In genomic region chr11:77483043-77483442, GRCm38 (mm10) we compare ENCODE assay signal across 26 mouse cellular contexts. TPM values are rescaled to one million over a fixed set of nuclear protein-coding genes. Genes with fewer than 3 reads are reported as not detected.
A peak's percentile ranks its signal among the peaks of the same experiment; 100 is the strongest.
DNase-seq lines count a peak whose midpoint lies in the region; ATAC-seq and TF ChIP-seq lines count a peak whose summit lies in the region.
"Had no signal": no experiment of that assay in that cellular context is flagged by ENCODE, and none has a peak within 500 bp of the region (broad histone marks: within the 10 kb centered on the region; RNA-seq: fewer than 3 reads in every experiment).

No protein-coding gene starts in this region.

- no peaks in the 10 kb centered on the region for H3K9me3 ChIP-seq in hindbrain, embryonic 10.5 days
- no peaks in the 10 kb centered on the region for H3K9me3 ChIP-seq in hindbrain, embryonic 14.5 days (ENCODE audit: control insufficient read depth, low read length)
- no peaks in the 10 kb centered on the region for H3K9me3 ChIP-seq in midbrain, embryonic 11.5 days (ENCODE audit: control insufficient read depth, low read length)
- H3K9me3 ChIP-seq: forebrain, embryonic 13.5 days; G1E; kidney, embryonic 15.5 days; limb, embryonic 15.5 days; lung, embryonic 15.5 days; stomach, embryonic 15.5 days had no signal

- no peak for TF ChIP-seq CTCF in cerebellum, adult 2 months (IDR thresholded peaks at IDR 0.05; ENCODE audit: borderline replicate concordance, insufficient read depth, low read depth, low read length)
- no peak for TF ChIP-seq CTCF in lung, adult 2 months (IDR thresholded peaks at IDR 0.05; ENCODE audit: insufficient read depth, low read length)

- DNase-seq in cerebellum, adult 2 months, result no peak
- no peak for DNase-seq in cerebellum, postnatal 36 days
- no peak for DNase-seq in hindbrain, embryonic 10.5 days (ENCODE audit: low spot score)
- no peak for DNase-seq in hindbrain, embryonic 14.5 days (ENCODE audit: low spot score)
- peak; percentile 64 for DNase-seq in Muller cell, postnatal 12 days (ENCODE audit: inconsistent ontology term)
- DNase-seq in midbrain, embryonic 11.5 days (ENCODE audit: low spot score, missing footprints), result no peak
- no peak for DNase-seq in lung, adult 2 months
- DNase-seq: adrenal gland, postnatal 14 days; embryo, embryonic 11 days; gastrocnemius, adult 2 months; heart, postnatal 10 days; kidney, postnatal 36 days; left cerebral cortex, postnatal 4 days; thymus, adult 18-20 months had no signal

- ATAC-seq in hindbrain, embryonic 14.5 days (ENCODE audit: low FRiP score), result no peak
- no peak for ATAC-seq in midbrain, embryonic 11.5 days (ENCODE audit: low FRiP score)
- ATAC-seq: forebrain, embryonic 13.5 days; intestine, postnatal 0 days; midbrain, embryonic 16.5 days had no signal

- no peak overlapping the region for H3K4me2 ChIP-seq in hindbrain, embryonic 14.5 days (replicated peaks)
- no peak overlapping the region for H3K4me2 ChIP-seq in midbrain, embryonic 11.5 days
- H3K4me2 ChIP-seq: forebrain, embryonic 13.5 days; heart, embryonic 11.5 days; kidney, embryonic 15.5 days; limb, embryonic 15.5 days; lung, embryonic 15.5 days; stomach, embryonic 15.5 days had no signal

- H3K4me3 ChIP-seq in cerebellum, adult 2 months (replicated peaks; ENCODE audit: insufficient read depth, low read depth, low read length), result no peak overlapping the region
- H3K4me3 ChIP-seq in hindbrain, embryonic 10.5 days, result no peak overlapping the region
- no peak overlapping the region for H3K4me3 ChIP-seq in hindbrain, embryonic 14.5 days (replicated peaks; ENCODE audit: low read length)
- H3K4me3 ChIP-seq in macrophage (ENCODE audit: inconsistent target), result no peak overlapping the region
- no peak overlapping the region for H3K4me3 ChIP-seq in midbrain, embryonic 11.5 days (ENCODE audit: low read depth, low read length)
- no peak overlapping the region for H3K4me3 ChIP-seq in lung, adult 2 months (replicated peaks; ENCODE audit: extremely low read depth, low read depth, low read length)
- H3K4me3 ChIP-seq: forebrain, embryonic 13.5 days; gastrocnemius, adult 2 months; kidney, embryonic 15.5 days; limb, embryonic 15.5 days; lung, embryonic 15.5 days; stomach, embryonic 15.5 days had no signal

- H3K79me2 ChIP-seq in macrophage (ENCODE audit: inconsistent target), result peaks cover 8% of the 10 kb centered on the region; the same call in 1 of the 2 replicates

- H3K27me3 ChIP-seq in cerebellum, adult 2 months (ENCODE audit: control insufficient read depth, insufficient read depth, low read length), result no peaks in the 10 kb centered on the region
- H3K27me3 ChIP-seq in hindbrain, embryonic 10.5 days (ENCODE audit: insufficient read depth, poor library complexity, severe bottlenecking), result no peaks in the 10 kb centered on the region
- no peaks in the 10 kb centered on the region for H3K27me3 ChIP-seq in hindbrain, embryonic 14.5 days (ENCODE audit: control insufficient read depth, insufficient read depth, low read length)
- H3K27me3 ChIP-seq in midbrain, embryonic 11.5 days (ENCODE audit: control insufficient read depth, insufficient read depth, low read length), result no peaks in the 10 kb centered on the region
- H3K27me3 ChIP-seq: forebrain, embryonic 13.5 days; kidney, embryonic 15.5 days; limb, embryonic 15.5 days; lung, embryonic 15.5 days; stomach, embryonic 15.5 days had no signal

- H3K36me3 ChIP-seq in hindbrain, embryonic 10.5 days, result 0 out of 2 replicates have a peak, but pooled peaks cover 5% of the 10 kb centered on the region
- H3K36me3 ChIP-seq in hindbrain, embryonic 14.5 days (replicated peaks; ENCODE audit: control insufficient read depth, insufficient read depth), result no peaks in the 10 kb centered on the region
- no peaks in the 10 kb centered on the region for H3K36me3 ChIP-seq in macrophage (ENCODE audit: inconsistent target)
- H3K36me3 ChIP-seq in midbrain, embryonic 11.5 days (ENCODE audit: control insufficient read depth, insufficient read depth, low read length), result no peaks in the 10 kb centered on the region
- H3K36me3 ChIP-seq: G1E; kidney, embryonic 15.5 days; limb, embryonic 15.5 days; lung, embryonic 15.5 days; stomach, embryonic 15.5 days had no signal

- H3K9ac ChIP-seq in hindbrain, embryonic 14.5 days, result no peak overlapping the region
- no peak overlapping the region for H3K9ac ChIP-seq in midbrain, embryonic 11.5 days (ENCODE audit: low read length)
- H3K9ac ChIP-seq: forebrain, embryonic 13.5 days; kidney, embryonic 15.5 days; limb, embryonic 15.5 days; liver, embryonic 14.5 days; lung, embryonic 15.5 days; stomach, embryonic 15.5 days had no signal

- peaks cover 40% of the 10 kb centered on the region for H3K4me1 ChIP-seq in cerebellum, adult 2 months (ENCODE audit: control insufficient read depth, insufficient read depth, low read length)
- H3K4me1 ChIP-seq in hindbrain, embryonic 10.5 days (replicated peaks), result peaks cover 46% of the 10 kb centered on the region
- peaks cover 39% of the 10 kb centered on the region for H3K4me1 ChIP-seq in hindbrain, embryonic 14.5 days (replicated peaks; ENCODE audit: control insufficient read depth, insufficient read depth, low read length)
- peaks cover 23% of the 10 kb centered on the region for H3K4me1 ChIP-seq in midbrain, embryonic 11.5 days (ENCODE audit: control insufficient read depth, insufficient read depth, low read length)
- no peaks in the 10 kb centered on the region for H3K4me1 ChIP-seq in lung, adult 2 months (ENCODE audit: control insufficient read depth, insufficient read depth, low read length)

- peak overlapping the region; percentile 29; the same call in 1 of the 2 replicates for H3K27ac ChIP-seq in cerebellum, adult 2 months (ENCODE audit: insufficient read depth, low read length)
- H3K27ac ChIP-seq in hindbrain, embryonic 10.5 days, result 0 out of 2 replicates have a peak overlapping the region, but pooled peaks have one; percentile 25
- H3K27ac ChIP-seq in hindbrain, embryonic 14.5 days, result no peak overlapping the region
- H3K27ac ChIP-seq in macrophage, result 0 out of 2 replicates have a peak overlapping the region, but pooled peaks have one; percentile 8
- H3K27ac ChIP-seq in midbrain, embryonic 11.5 days (ENCODE audit: low read depth, low read length), result no peak overlapping the region
- H3K27ac ChIP-seq: forebrain, embryonic 13.5 days; gastrocnemius, adult 2 months; kidney, embryonic 15.5 days; limb, embryonic 15.5 days; liver, embryonic 14.5 days; lung, embryonic 15.5 days; stomach, embryonic 15.5 days had no signal

- 41% methylated on average over 3 of the region's 3 CpGs for WGBS in cerebellum, adult 2 months
- 72% methylated on average over 3 of the region's 3 CpGs for WGBS in hindbrain, embryonic 10.5 days
- WGBS in hindbrain, embryonic 14.5 days, result 76% methylated on average over 3 of the region's 3 CpGs
- WGBS in macrophage (ENCODE audit: missing documents), result 65% methylated on average over 3 of the region's 3 CpGs
- 79% methylated on average over 3 of the region's 3 CpGs for WGBS in midbrain, embryonic 11.5 days
- WGBS in lung, adult 2 months, result 53% methylated on average over 3 of the region's 3 CpGs

- TF ChIP-seq POLR2A in cerebellum, adult 2 months (IDR thresholded peaks at IDR 0.05; ENCODE audit: borderline replicate concordance, insufficient read depth, low read length), result no peak
- TF ChIP-seq POLR2A in lung, adult 2 months (IDR thresholded peaks at IDR 0.05; ENCODE audit: borderline replicate concordance, extremely low read depth, low read depth, low read length), result no peak

RNA-seq across cellular contexts. Expression of gene Ankrd13b, which starts 6.4 kb away (rescaled TPM):
- 106 and 114 TPM in 2 replicates for polyA plus RNA-seq in cerebellum, adult 2 months (2012; rRNA removed)
- polyA plus RNA-seq in hindbrain, embryonic 10.5 days (2016; fragmentation: Nextera tagmentation; extraction: Ambion mirVana), result 11.1 and 16.7 TPM in 2 replicates
- 44.5 and 45.0 TPM in 2 replicates for polyA plus RNA-seq in hindbrain, embryonic 14.5 days (2014; fragmentation: Nextera tagmentation; extraction: Ambion mirVana)
- total RNA-seq in macrophage (2018; cell fraction: chromatin; rRNA removed), result 10 to 100 TPM in 7 of 26 experiments, 1 to 10 TPM in 16, under 1 TPM in 3; 0.55 to 28.5 (median 5.6) TPM
- total RNA-seq in macrophage (2018; cell fraction: cytosol; rRNA removed), result 1 to 10 TPM in 13 of 26 experiments, under 1 TPM in 13; 0.28 to 4.0 (median 1.6) TPM
- 10 to 100 TPM in 4 of 26 experiments, 1 to 10 TPM in 12, under 1 TPM in 9, not detected in 1; 0.26 to 14.8 (median 5.2) TPM for total RNA-seq in macrophage (2018; cell fraction: nucleus; rRNA removed)
- polyA plus RNA-seq in macrophage (2018), result 2.8 to 4.3 TPM (median 3.3 TPM) in 3 replicates
- polyA plus RNA-seq in midbrain, embryonic 11.5 days (2014; fragmentation: Nextera tagmentation; extraction: Ambion mirVana), result 9.5 and 13.5 TPM in 2 replicates
- 21.8 and 22.4 TPM in 2 replicates for polyA plus RNA-seq in lung, adult 2 months (2012; rRNA removed)

RNA-seq across cellular contexts. Expression of gene Git1, which starts 10.3 kb away (rescaled TPM):
- polyA plus RNA-seq in cerebellum, adult 2 months (2012; rRNA removed), result 106 and 110 TPM in 2 replicates
- 14.2 and 14.8 TPM in 2 replicates for polyA plus RNA-seq in hindbrain, embryonic 10.5 days (2016; fragmentation: Nextera tagmentation; extraction: Ambion mirVana)
- 21.3 and 23.2 TPM in 2 replicates for polyA plus RNA-seq in hindbrain, embryonic 14.5 days (2014; fragmentation: Nextera tagmentation; extraction: Ambion mirVana)
- total RNA-seq in macrophage (2018; cell fraction: chromatin; rRNA removed), result 100 to 1,000 TPM in 2 of 26 experiments, 10 to 100 TPM in 24; 11.2 to 191 (median 48.6) TPM
- total RNA-seq in macrophage (2018; cell fraction: cytosol; rRNA removed), result 10 to 100 TPM; 22.0 to 35.5 (median 30.7) TPM
- total RNA-seq in macrophage (2018; cell fraction: nucleus; rRNA removed), result 10 to 100 TPM; 12.9 to 79.5 (median 28.5) TPM
- polyA plus RNA-seq in macrophage (2018), result 23.8 to 28.2 TPM (median 25.3 TPM) in 3 replicates
- 11.3 and 13.8 TPM in 2 replicates for polyA plus RNA-seq in midbrain, embryonic 11.5 days (2014; fragmentation: Nextera tagmentation; extraction: Ambion mirVana)
- 112 TPM in 2 replicates for polyA plus RNA-seq in lung, adult 2 months (2012; rRNA removed)

RNA-seq across cellular contexts. Expression of gene Coro6, which starts 20.8 kb away (rescaled TPM):
- polyA plus RNA-seq in cerebellum, adult 2 months (2012; rRNA removed), result 134 and 148 TPM in 2 replicates
- polyA plus RNA-seq in hindbrain, embryonic 10.5 days (2016; fragmentation: Nextera tagmentation; extraction: Ambion mirVana), result 0.05 and 0.16 TPM in 2 replicates
- 0.82 and 0.91 TPM in 2 replicates for polyA plus RNA-seq in hindbrain, embryonic 14.5 days (2014; fragmentation: Nextera tagmentation; extraction: Ambion mirVana)
- total RNA-seq in macrophage (2018; cell fraction: chromatin; rRNA removed), result under 1 TPM in 1 of 26 experiments, not detected in 25; 0.31 TPM
- total RNA-seq in macrophage (2018; cell fraction: cytosol; rRNA removed), result under 1 TPM in 1 of 26 experiments, not detected in 25; 0.05 TPM
- total RNA-seq in macrophage (2018; cell fraction: nucleus; rRNA removed), result under 1 TPM in 1 of 26 experiments, not detected in 25; 0.94 TPM
- not detected in 3 replicates for polyA plus RNA-seq in macrophage (2018)
- polyA plus RNA-seq in midbrain, embryonic 11.5 days (2014; fragmentation: Nextera tagmentation; extraction: Ambion mirVana), result 0.06 TPM in 1 of 2 replicates, not detected in the other
- polyA plus RNA-seq in lung, adult 2 months (2012; rRNA removed), result 23.6 and 34.3 TPM in 2 replicates
- total RNA-seq: granulocyte monocyte progenitor cell, adult 5-6 weeks had no signal
- polyA plus RNA-seq: G1E had no signal

RNA-seq across cellular contexts. Expression of gene Abhd15, which starts 31.9 kb away (rescaled TPM):
- polyA plus RNA-seq in cerebellum, adult 2 months (2012; rRNA removed), result 0.98 and 1.0 TPM in 2 replicates
- 5.3 and 9.1 TPM in 2 replicates for polyA plus RNA-seq in hindbrain, embryonic 10.5 days (2016; fragmentation: Nextera tagmentation; extraction: Ambion mirVana)
- polyA plus RNA-seq in hindbrain, embryonic 14.5 days (2014; fragmentation: Nextera tagmentation; extraction: Ambion mirVana), result 1.7 and 2.7 TPM in 2 replicates
- 1 to 10 TPM in 15 of 26 experiments, under 1 TPM in 9, not detected in 2; 0.31 to 4.1 (median 1.2) TPM for total RNA-seq in macrophage (2018; cell fraction: chromatin; rRNA removed)
- total RNA-seq in macrophage (2018; cell fraction: cytosol; rRNA removed), result 1 to 10 TPM in 21 of 26 experiments, under 1 TPM in 5; 0.65 to 3.5 (median 2.0) TPM
- total RNA-seq in macrophage (2018; cell fraction: nucleus; rRNA removed), result 1 to 10 TPM in 22 of 26 experiments, under 1 TPM in 4; 0.77 to 5.5 (median 1.9) TPM
- 0.63 to 3.6 TPM (median 3.1 TPM) in 3 replicates for polyA plus RNA-seq in macrophage (2018)
- 1.9 and 2.1 TPM in 2 replicates for polyA plus RNA-seq in midbrain, embryonic 11.5 days (2014; fragmentation: Nextera tagmentation; extraction: Ambion mirVana)
- 3.8 and 5.9 TPM in 2 replicates for polyA plus RNA-seq in lung, adult 2 months (2012; rRNA removed)

RNA-seq across cellular contexts. Expression of gene Trp53i13, which starts 32.7 kb away (rescaled TPM):
- 11.6 and 12.8 TPM in 2 replicates for polyA plus RNA-seq in cerebellum, adult 2 months (2012; rRNA removed)
- polyA plus RNA-seq in hindbrain, embryonic 10.5 days (2016; fragmentation: Nextera tagmentation; extraction: Ambion mirVana), result 32.4 and 41.6 TPM in 2 replicates
- polyA plus RNA-seq in hindbrain, embryonic 14.5 days (2014; fragmentation: Nextera tagmentation; extraction: Ambion mirVana), result 13.3 and 15.1 TPM in 2 replicates
- 1 to 10 TPM in 20 of 26 experiments, under 1 TPM in 4, not detected in 2; 0.58 to 8.6 (median 2.2) TPM for total RNA-seq in macrophage (2018; cell fraction: chromatin; rRNA removed)
- total RNA-seq in macrophage (2018; cell fraction: cytosol; rRNA removed), result 1 to 10 TPM; 1.8 to 6.2 (median 4.0) TPM
- total RNA-seq in macrophage (2018; cell fraction: nucleus; rRNA removed), result 10 to 100 TPM in 1 of 26 experiments, 1 to 10 TPM in 25; 2.5 to 10.3 (median 5.9) TPM
- 1.8 to 4.6 TPM (median 4.5 TPM) in 3 replicates for polyA plus RNA-seq in macrophage (2018)
- 25.5 and 27.3 TPM in 2 replicates for polyA plus RNA-seq in midbrain, embryonic 11.5 days (2014; fragmentation: Nextera tagmentation; extraction: Ambion mirVana)
- polyA plus RNA-seq in lung, adult 2 months (2012; rRNA removed), result 31.8 and 41.5 TPM in 2 replicates

Comparison
In these comparisons a context has a peak if more than half of its experiments do, and no peak if none do; other contexts are left out.
1. H3K27ac ChIP-seq: peak in cerebellum, adult 2 months (single experiment), hindbrain, embryonic 10.5 days (single experiment) and macrophage (single experiment); none in hindbrain, embryonic 14.5 days (single experiment) and midbrain, embryonic 11.5 days (single experiment).
2. RNA of gene Coro6, which starts 20.8 kb away (polyA plus RNA-seq): 134 to 148 TPM in cerebellum, adult 2 months and 23.6 to 34.3 TPM in lung, adult 2 months; 0.82 to 0.91 TPM in hindbrain, embryonic 14.5 days, 0.05 to 0.16 TPM in hindbrain, embryonic 10.5 days, 0.06 TPM in midbrain, embryonic 11.5 days and not detected in macrophage; every median in the first group is over 10 times any median in the second.